8 mouse cellular contexts compared by ENCODE assay signal in the genomic region with DNA sequence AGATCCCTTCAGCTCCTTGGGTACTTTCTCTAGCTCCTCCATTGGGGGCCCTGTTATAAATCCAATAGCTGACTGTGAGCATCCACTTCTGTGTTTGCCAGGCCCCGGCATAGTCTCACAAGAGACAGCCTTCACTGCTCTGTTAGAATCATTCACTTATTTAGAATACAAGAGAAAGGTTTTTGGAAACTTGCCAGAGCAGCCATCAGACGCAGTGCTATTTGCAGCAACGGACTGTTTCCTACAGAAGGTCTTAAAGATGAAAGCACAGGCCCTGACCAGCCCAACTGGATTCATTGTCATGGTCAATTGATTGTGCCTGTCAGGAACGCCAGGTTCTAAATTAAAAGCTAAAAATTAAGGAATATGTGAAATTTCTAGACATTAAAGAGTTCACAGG.
DNase-seq lines count a peak whose midpoint lies in the region; ATAC-seq and TF ChIP-seq lines count a peak whose summit lies in the region.

No protein-coding gene starts in this region.

- H3K36me3 ChIP-seq in heart, embryonic 15.5 days: no peaks in the 10 kb centered on the region
- H3K36me3 ChIP-seq in midbrain, postnatal 0 days (ENCODE audit: insufficient read depth, low read length): no peaks in the 10 kb centered on the region

- 0 out of 2 replicates have a peak overlapping the region, but pooled peaks have one; percentile 13 for H3K4me2 ChIP-seq in heart, embryonic 15.5 days
- no peak overlapping the region for H3K4me2 ChIP-seq in midbrain, postnatal 0 days (ENCODE audit: low read depth, low read length, poor library complexity, severe bottlenecking)

- peak; percentile 17 to 45 for DNase-seq in cerebellum, postnatal 10 days
- no peak for DNase-seq in cerebellum, postnatal 25 days
- no peak for DNase-seq in left cerebral cortex, adult 2 months (ENCODE audit: extremely low spot score in 1 of 2, low spot score in 2 of 2)
- DNase-seq in left cerebral cortex, postnatal 10 days (ENCODE audit: extremely low spot score in 1 of 2, low spot score in 2 of 2): no peak
- peak; percentile 53 for DNase-seq in midbrain, postnatal 0 days (ENCODE audit: low spot score)
- DNase-seq in gastrocnemius, postnatal 10 days: no peak
- no peak for DNase-seq in left cerebral cortex, adult 18-20 months (ENCODE audit: low spot score in 2 of 2)

- H3K4me1 ChIP-seq in heart, embryonic 15.5 days (replicated peaks): peaks cover 62% of the 10 kb centered on the region
- peaks cover 8% of the 10 kb centered on the region; the same call in 1 of the 2 replicates for H3K4me1 ChIP-seq in midbrain, postnatal 0 days (ENCODE audit: insufficient read depth, low read length)

- H3K27me3 ChIP-seq in heart, embryonic 15.5 days: no peaks in the 10 kb centered on the region
- no peaks in the 10 kb centered on the region for H3K27me3 ChIP-seq in midbrain, postnatal 0 days (ENCODE audit: insufficient read depth, low read length)

- no peak overlapping the region for H3K4me3 ChIP-seq in left cerebral cortex, adult 2 months
- no peak overlapping the region for H3K4me3 ChIP-seq in heart, embryonic 15.5 days
- H3K4me3 ChIP-seq in midbrain, postnatal 0 days (ENCODE audit: low read depth, low read length): no peak overlapping the region

- no peak overlapping the region for H3K9ac ChIP-seq in heart, embryonic 15.5 days
- H3K9ac ChIP-seq in midbrain, postnatal 0 days (replicated peaks; ENCODE audit: low read length, poor library complexity, severe bottlenecking): no peak overlapping the region

- H3K9me3 ChIP-seq in heart, embryonic 15.5 days (replicated peaks): no peaks in the 10 kb centered on the region
- no peaks in the 10 kb centered on the region for H3K9me3 ChIP-seq in midbrain, postnatal 0 days (ENCODE audit: low read length)

- WGBS in heart, embryonic 15.5 days: 21% methylated on average over 4 of the region's 4 CpGs
- 22% methylated on average over 4 of the region's 4 CpGs for WGBS in midbrain, postnatal 0 days

- peak overlapping the region; percentile 71 for H3K27ac ChIP-seq in left cerebral cortex, adult 2 months
- H3K27ac ChIP-seq in heart, embryonic 15.5 days: peak overlapping the region; percentile 76
- H3K27ac ChIP-seq in midbrain, postnatal 0 days (ENCODE audit: low read depth, low read length): peak overlapping the region; percentile 34; the same call in 1 of the 2 replicates

- no peak for TF ChIP-seq CTCF in left cerebral cortex, adult 2 months (IDR thresholded peaks at IDR 0.05)
- TF ChIP-seq CTCF in midbrain, postnatal 0 days (IDR thresholded peaks at IDR 0.05): no peak

- intact Hi-C loops in left cerebral cortex, adult 2 months (cut with DNase I): no loop called here
- intact Hi-C loops in left cerebral cortex, postnatal 10 days (cut with DNase I): no loop called here

- ATAC-seq in heart, embryonic 15.5 days (replicated peaks; ENCODE audit: insufficient number of reproducible peaks, insufficient read depth, low FRiP score, low read depth): no peak
- no peak for ATAC-seq in midbrain, postnatal 0 days (ENCODE audit: low FRiP score)

Comparison
In these comparisons a context has a peak if more than half of its experiments do, and no peak if none do; other contexts are left out.
1. DNase-seq: peak in cerebellum, postnatal 10 days (2 of 2) and midbrain, postnatal 0 days (single experiment); none in cerebellum, postnatal 25 days (0 of 2), left cerebral cortex, adult 2 months (0 of 2), left cerebral cortex, postnatal 10 days (0 of 2), gastrocnemius, postnatal 10 days (single experiment) and left cerebral cortex, adult 18-20 months (0 of 2).
2. Peak in every context shown above with its lines, with median percentiles within 50 percentile points of each other: H3K27ac ChIP-seq.